Mouse (Mus musculus): ENCODE data around the gene Fem1a.

GRCm38 (mm10) chr17:56281193-56281592 lies 24.6 kb downstream of the Fem1a start:
- TF ChIP-seq CTCF (IDR thresholded peaks at IDR 0.05; ENCODE audit: low read depth) = no peak
- TF ChIP-seq EP300 (IDR thresholded peaks at IDR 0.05; ENCODE audit: low read depth) = no peak
